Mouse (Mus musculus) stomach, adult 2 months (tissue): Measurements from ENCODE around the gene Prpf40b. TPM values are rescaled to one million over a fixed set of nuclear protein-coding genes. Genes with fewer than 3 reads are reported as not detected.

Source experiments
- polyA plus RNA-seq: library from polyadenylated mRNA; depleted of rRNA; stranded (reverse); fragments of >200 nt; gene quantifications from 2 replicates; pipeline ENCODE4 v1.2.3, GENCODE M21; 2012; rRNA removed

Prpf40b gene
- polyA plus RNA-seq = 31.1 and 31.5 TPM in 2 replicates

DNA sequence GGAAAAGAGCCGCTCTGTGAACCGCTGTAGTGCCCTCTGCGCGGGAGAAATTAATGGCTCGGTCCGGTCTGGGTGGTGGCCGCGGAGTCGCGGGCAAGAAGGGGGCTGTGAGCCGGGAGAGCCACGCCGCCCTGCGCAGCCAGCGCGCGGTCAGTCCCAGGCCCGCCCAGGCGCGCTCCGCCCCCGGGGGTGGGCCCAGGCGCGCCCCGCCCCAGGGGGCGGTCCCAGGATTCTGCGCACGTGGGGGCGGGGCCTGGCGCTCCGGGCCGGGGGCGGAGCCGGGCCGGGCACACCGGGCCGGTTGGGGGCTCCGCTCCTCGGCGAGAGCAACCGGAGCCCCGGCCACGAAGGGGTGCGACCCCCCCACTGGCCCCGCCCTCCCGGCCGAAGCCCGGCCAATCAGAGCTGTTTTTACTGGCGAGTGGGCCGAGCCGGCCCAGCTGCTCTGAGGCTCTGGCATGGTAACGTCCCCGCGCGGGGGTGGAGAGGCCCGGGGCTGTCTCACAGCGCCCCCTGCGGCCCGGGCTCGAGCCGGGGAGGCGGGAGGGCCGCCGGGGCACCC lies at the start of gene Prpf40b:
TSS of gene Prpf40b (plus strand) at position 275 of the 562 bp plus-strand sequence.

DNA sequence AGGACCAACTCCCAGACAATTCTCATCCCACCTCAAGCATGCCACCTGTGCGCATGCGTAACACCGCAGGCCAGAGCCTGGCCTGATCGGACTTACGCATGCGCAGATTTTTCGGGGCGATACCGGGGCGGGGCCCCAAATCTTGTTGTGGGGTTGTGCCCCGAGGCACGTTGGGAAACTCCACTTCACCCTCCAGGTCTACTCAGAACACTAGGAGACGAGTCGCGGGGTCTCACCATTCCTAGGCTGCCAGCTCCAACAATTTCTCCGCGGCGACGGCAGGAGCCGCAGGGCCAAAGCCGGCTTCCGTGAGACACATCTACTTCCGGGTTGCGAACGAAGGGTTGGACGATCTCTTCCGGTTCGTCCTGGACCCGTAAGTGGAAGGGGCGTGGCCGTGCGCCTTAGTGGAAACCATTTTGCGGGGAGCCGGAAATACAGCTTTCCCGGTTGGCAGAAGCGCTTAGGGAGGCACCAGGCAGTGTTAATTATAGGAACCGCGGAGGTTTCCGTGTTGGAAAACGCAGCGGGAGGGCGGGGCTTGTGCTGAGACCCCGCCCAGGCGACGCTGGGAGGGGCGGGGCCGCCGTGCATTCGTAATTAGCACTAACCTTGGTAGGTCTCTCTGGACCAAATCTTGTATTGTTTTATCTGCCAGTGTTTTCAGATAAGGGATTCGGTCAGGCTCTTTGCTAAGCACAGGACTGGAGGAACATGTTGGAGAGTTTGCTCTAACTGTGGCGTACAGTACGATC lies 43.1 kb upstream of the Prpf40b start, which contains the start of gene Mcrs1:
TSS of gene Mcrs1 (minus strand) at position 336 of the 755 bp plus-strand sequence.

DNA sequence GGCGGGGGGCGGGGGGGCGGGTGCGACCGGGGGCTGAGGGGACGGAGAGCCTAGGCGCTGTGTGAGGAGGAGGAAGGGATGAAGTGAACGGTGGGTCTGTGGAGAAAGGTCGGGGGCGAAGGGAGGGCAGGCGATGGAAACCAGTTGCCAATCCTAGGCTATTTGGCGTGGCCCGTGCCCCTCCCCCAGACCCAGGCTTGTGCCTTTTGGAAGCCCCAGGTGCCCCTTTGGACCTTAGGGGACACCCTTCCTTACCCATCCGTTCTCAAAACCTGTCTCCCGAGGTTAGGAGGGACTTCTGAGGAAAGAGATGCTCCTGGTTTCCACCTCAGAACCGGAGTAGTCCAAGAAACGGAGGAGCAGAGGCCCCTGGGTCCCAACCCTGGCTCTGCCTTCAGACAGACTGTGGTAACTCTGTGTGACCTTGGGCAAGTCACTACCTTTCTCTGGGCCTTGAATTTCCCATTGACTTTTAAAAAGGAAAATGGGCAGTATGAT lies 646 bp downstream of the Prpf40b start, which contains the start of gene Fam186b:
TSS of gene Fam186b (minus strand) at position 405 of the 498 bp plus-strand sequence.

Other genes starting within 250 kb of the Prpf40b start
- gene Prph, start 239.9 kb upstream of the Prpf40b start, polyA plus RNA-seq = 4.5 and 8.5 TPM in 2 replicates
- 6.1 and 9.0 TPM in 2 replicates for gene Troap, start 220.5 kb upstream of the Prpf40b start, polyA plus RNA-seq
- gene C1ql4, start 207.3 kb upstream of the Prpf40b start, polyA plus RNA-seq = not detected in 2 replicates
- 10.4 and 10.8 TPM in 2 replicates for gene Dnajc22, start 201.9 kb upstream of the Prpf40b start, polyA plus RNA-seq
- gene Spats2, start 169.2 kb upstream of the Prpf40b start, polyA plus RNA-seq = 2.5 and 2.7 TPM in 2 replicates
- gene Kcnh3, start 70.2 kb upstream of the Prpf40b start, polyA plus RNA-seq = 0.48 and 0.66 TPM in 2 replicates
- gene Mcrs1, start 43.1 kb upstream of the Prpf40b start, polyA plus RNA-seq = 33.4 and 34.9 TPM in 2 replicates
- gene Fam186b, start 801 bp downstream of the Prpf40b start, polyA plus RNA-seq = 0.08 TPM in 1 of 2 replicates, not detected in the other
- gene Fmnl3, start 75.4 kb downstream of the Prpf40b start, polyA plus RNA-seq = 5.1 and 5.4 TPM in 2 replicates
- 337 and 487 TPM in 2 replicates for gene Tmbim6, start 97.8 kb downstream of the Prpf40b start, polyA plus RNA-seq
- gene Nckap5l, start 162.7 kb downstream of the Prpf40b start, polyA plus RNA-seq = 2.6 and 2.9 TPM in 2 replicates
- 2.7 and 2.9 TPM in 2 replicates for gene Bcdin3d, start 179.6 kb downstream of the Prpf40b start, polyA plus RNA-seq
- 0.46 and 0.67 TPM in 2 replicates for gene Faim2, start 233.1 kb downstream of the Prpf40b start, polyA plus RNA-seq